Mouse (Mus musculus) gastrocnemius, postnatal 4 days (tissue): ENCODE results near the gene Mycbp2. TPM values are rescaled to one million over a fixed set of nuclear protein-coding genes. Genes with fewer than 3 reads are reported as not detected.

Experiments
- DNase-seq, 2 experiments: peaks; one replicate each; pipeline ENCODE4 v3.0.0; 2021 to 2022; ENCODE audit warnings: low spot score in 2 of 2, mixed read lengths in 2 of 2
- total RNA-seq, 2 experiments: library from RNA; stranded (reverse); gene quantifications; 2 replicates each; pipeline ENCODE4 v1.2.3; 2021

The Mycbp2 gene
- total RNA-seq, 2 experiments from 2014 or later = 29.1 to 32.1 TPM

DNA sequence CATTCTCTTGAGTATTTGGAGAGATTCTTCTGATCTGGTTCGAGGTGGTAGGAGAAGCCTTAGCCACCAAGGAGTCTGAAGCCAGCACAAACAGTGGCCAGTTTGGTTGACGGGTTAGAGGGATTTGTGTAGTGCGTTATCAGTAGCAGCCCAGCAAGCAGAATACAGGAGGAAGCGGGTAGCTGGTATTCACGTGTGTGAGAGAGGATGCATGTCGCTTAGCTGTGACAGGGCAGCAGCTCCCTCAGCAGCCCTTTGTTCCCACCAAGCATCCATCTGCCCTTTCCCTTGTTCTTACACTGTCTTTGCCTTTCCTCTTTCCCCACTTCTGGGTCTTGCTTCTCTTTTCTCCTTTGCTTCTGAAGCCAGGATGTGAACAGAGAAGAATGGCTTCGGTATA lies 271.4 kb downstream of the Mycbp2 start:
- DNase-seq = no peak

DNA sequence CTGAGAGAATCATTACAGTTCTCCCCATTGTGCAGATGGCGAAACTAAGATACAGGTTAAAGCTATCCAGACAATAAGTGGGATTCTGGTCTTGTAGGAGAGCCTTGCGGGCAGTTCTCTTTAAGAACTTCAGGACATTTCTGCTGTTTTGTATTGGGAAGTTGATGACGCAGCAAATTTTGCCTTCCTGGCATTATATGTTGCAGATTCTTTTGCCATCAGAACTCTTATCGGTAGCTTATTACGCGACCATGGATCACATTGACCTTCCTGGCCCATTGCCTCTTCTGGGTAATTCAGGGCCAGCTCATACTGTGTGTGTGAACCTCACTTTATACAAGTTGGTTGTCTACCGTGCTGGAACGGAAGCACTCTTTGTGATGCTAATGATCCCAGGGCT lies 272.8 kb downstream of the Mycbp2 start:
- no peak for DNase-seq

DNA sequence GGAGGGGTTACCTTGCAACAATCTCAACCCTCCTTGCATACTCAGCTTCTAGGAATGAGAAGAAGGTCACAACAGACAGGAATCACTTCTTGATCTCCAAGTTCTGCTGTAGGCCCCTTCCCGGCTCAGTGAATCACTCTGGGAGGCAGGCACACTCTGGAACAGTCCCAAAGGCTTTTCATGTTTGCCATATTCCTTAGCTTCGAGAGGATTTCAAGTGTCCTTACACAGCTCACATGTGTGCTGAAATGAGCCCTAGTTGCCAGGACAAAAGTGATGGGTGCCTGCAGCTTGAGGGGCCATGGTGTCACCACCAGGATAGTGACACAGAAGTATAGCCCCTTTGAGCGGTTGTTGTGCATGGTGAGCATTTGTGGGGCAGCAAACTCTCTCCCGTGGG lies 273.9 kb downstream of the Mycbp2 start:
- DNase-seq = no peak

DNA sequence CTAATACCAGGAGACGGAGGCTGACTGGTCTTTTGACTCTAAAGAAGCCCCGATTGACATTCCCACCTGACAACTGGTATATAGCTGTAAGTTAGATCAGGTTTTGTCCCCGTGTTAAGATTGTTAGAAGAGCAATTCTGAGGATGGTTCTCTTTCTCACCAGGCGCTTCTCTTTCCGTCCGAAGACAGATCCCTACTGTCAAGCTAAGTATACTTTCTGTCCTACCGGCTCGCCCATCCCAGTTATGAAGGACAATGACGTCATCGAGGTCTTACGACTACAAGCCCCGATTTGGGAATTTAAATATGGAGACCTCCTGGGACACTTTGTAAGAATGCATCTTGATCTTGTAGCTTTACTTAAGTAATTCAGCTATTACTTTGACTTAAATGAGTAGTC lies 275.1 kb downstream of the Mycbp2 start:
- DNase-seq = no peak

DNA sequence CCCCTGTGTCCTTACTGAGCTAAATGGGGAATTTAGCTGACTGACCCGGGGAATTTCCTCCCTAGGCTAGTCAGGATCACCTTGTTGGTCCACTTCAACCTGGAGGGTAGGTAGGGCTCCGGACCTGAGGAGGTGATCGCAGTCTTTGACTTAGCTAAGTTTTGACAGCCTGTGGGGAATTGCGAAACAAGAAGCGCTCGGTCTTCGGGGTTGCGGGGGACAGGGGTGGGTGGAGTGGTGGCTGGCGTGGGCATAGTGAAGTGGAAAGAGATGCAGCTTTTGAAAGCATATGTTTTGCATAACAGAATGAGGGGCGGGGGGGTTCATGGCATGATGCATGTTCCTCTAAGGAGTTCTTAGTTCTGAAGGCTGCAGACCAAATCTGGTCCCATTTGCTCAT lies 275.8 kb downstream of the Mycbp2 start:
- DNase-seq = no peak

DNA sequence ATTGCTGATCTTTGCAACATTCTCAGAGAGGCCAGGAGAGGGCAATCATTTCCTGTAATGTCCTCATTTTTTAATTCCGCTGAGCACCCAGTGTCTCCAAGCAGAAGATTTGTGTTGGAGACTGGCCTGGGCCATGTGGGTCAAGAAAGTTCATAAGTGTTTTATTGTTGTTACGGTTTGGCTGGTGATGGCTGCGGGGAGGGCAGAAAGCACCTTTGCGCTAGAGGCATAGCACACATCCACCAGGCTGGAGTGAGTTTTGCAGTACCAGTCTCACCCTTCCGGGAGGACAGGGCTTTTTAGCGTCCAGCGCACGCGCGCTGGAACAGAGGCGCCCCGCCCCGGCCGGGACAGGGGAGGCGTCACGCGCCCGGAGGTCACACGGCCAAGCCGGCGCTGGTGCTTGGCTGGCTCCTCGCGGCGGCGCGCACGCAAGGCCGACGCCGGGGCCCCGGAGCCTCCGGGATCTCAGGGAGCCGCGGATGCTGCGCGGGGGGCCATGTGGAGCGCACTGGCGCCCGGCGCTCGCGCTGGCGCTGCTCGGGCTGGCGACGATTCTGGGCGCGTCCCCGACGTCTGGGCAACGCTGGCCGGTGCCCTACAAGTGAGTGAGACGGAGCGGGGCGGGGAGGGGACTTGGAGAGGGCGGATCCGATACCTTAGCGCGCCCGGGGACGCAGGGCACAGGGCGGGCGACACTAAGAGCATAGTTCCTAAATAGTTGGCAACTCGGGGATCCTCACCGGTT lies 276.6 kb downstream of the Mycbp2 start, which contains the start of gene Cln5:
Gene Cln5, plus strand, starts transcription at position 353 of the 748 bp plus-strand sequence.
- DNase-seq = peak; percentile 95

DNA sequence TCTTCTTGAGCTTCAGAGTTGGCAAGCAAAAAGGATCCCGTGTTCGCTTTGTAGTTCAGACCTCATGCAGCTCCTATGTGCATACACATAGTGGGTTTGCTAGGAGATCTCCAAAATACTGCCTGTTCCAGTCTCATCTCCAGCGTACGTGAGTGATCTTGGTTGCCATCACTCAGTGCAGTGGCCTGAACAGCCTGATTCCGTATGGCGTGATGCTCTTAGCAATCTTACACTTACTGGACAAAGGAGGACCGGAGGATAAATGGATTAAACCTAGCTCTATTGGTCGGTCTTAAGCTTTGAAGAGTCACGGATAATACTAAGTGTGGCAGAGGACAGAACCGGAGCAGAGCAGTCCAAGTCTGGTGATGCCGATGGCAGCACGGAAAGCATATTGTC lies 277.1 kb downstream of the Mycbp2 start:
- no peak for DNase-seq

DNA sequence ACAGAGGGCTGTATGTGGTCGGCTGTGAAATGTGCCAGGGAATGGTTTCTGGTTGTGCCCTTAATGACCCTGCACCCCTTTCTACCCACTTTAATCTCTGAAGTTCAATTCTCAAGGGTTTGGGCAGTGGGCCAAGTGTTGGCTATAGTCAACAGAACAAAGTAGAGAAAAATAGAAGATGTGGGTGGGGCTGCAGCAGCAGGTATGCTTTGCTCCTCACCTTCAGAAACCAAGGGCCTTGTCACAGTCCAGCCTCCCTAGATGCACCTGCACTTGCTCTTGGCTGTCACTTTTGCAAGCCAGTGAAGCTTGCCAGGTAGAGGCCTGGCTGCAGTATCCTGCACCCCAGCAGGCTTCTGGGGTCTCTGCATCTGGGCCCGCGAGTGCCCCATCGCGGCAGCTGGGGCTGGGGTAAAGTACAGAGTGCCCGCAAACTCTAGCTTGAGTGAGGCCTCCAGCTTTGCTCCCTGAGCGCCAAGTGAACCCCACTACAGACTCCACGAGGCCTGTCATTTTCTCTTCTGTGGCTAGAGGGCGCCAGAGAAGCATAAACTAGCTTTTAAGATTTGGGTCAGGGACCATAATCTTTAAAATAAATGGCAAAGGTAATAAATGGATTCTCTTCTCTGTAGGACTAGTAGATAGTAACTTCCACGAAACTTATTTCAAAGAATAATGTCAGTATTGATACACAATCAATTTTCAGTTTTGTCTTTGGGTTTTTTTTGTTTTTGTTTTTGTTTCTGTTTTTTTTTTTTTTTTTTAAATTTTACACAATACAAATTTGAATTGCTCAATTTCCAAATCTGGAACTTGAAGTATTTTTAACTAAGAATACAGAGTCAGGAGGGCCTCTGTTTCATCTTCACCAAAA lies 281.1 kb downstream of the Mycbp2 start:
- DNase-seq = peak in 1 of 2 experiments; percentile 61

Other genes with a start within 250 kb of the Mycbp2 start
- 10 to 100 TPM; 52.2 to 63.6 TPM for gene Fbxl3, start 247.2 kb downstream of the Mycbp2 start, total RNA-seq
- gene Scel, start 166.5 kb upstream of the Mycbp2 start, total RNA-seq = under 1 TPM in 1 of 2 experiments, not detected in 1; 0.10 TPM